Mouse (Mus musculus) liver, embryonic 11.5 days (tissue): ENCODE measurements around the gene Disp3. TPM values are rescaled to one million over a fixed set of nuclear protein-coding genes. Genes with fewer than 3 reads are reported as not detected.

ENCODE experiments used
- ATAC-seq: fragments of 200-750 bp; cut with Nextera tagmentation; replicated peaks from 2 replicates; pipeline ENCODE4 v1.8.0; 2017; ENCODE audit warnings: moderate number of reproducible peaks, mild to moderate bottlenecking, moderate TSS enrichment, moderate library complexity; ENCODE audit not compliant: low FRiP score
- DNase-seq: peaks from one replicate; pipeline ENCODE4 v3.0.0-alpha.2; 2017; ENCODE audit warnings: low spot score
- H3K27ac ChIP-seq: fragments of 300-500 bp; sonication (generic); 2 replicates; pipeline ENCODE4 v1.5.1; 2014; ENCODE audit warnings: mild to moderate bottlenecking, low read depth, low read length, control low read depth
- H3K27me3 ChIP-seq: fragments of 300-500 bp; sonication (generic); replicated peaks from 2 replicates; pipeline ENCODE4 v1.6.1; 2014; ENCODE audit warnings: low read length, mixed read lengths; ENCODE audit not compliant: control insufficient read depth, insufficient read depth
- H3K36me3 ChIP-seq: fragments of 300-500 bp; sonication (generic); 2 replicates; pipeline ENCODE4 v1.6.1; 2014; ENCODE audit warnings: mild to moderate bottlenecking, low read length, moderate library complexity, mixed read lengths; ENCODE audit not compliant: control insufficient read depth, insufficient read depth
- H3K4me1 ChIP-seq: fragments of 300-500 bp; sonication (generic); replicated peaks from 2 replicates; pipeline ENCODE4 v1.6.1; 2014; ENCODE audit warnings: low read length, mixed read lengths; ENCODE audit not compliant: control insufficient read depth, insufficient read depth
- H3K4me2 ChIP-seq: fragments of 300-500 bp; sonication (generic); 2 replicates; pipeline ENCODE4 v1.6.1; 2014; ENCODE audit warnings: mild to moderate bottlenecking, control low read depth, moderate library complexity
- H3K4me3 ChIP-seq: fragments of 300-500 bp; sonication (generic); 2 replicates; pipeline ENCODE4 v1.5.1; 2014; ENCODE audit warnings: low read depth, low read length, control low read depth
- H3K9ac ChIP-seq: fragments of 300-500 bp; sonication (generic); 2 replicates; pipeline ENCODE4 v1.6.1; 2014; ENCODE audit warnings: low read depth, low read length, control low read depth
- H3K9me3 ChIP-seq: fragments of 300-500 bp; sonication (generic); 2 replicates; pipeline ENCODE4 v1.6.1; 2016; ENCODE audit warnings: low read length, inconsistent platforms, mixed read lengths; ENCODE audit not compliant: control insufficient read depth
- WGBS: fragments of 180-500 bp; shearing (Covaris S2); extraction: QIAGEN DNeasy Blood & Tissue Kit; methylation state at CpG from one replicate; pipeline ENCODE4 v1.1.7; 2014; 5-methylcytosine and 5-hydroxymethylcytosine counted together
- polyA plus RNA-seq: library from polyadenylated mRNA; unstranded; fragments of >200 nt; fragmentation: Nextera tagmentation; extraction: Ambion mirVana; gene quantifications from 2 replicates; pipeline ENCODE4 v1.2.1, GENCODE M21; 2014

Disp3 gene
- polyA plus RNA-seq, 1 experiment from 2014 or later = not detected

DNA sequence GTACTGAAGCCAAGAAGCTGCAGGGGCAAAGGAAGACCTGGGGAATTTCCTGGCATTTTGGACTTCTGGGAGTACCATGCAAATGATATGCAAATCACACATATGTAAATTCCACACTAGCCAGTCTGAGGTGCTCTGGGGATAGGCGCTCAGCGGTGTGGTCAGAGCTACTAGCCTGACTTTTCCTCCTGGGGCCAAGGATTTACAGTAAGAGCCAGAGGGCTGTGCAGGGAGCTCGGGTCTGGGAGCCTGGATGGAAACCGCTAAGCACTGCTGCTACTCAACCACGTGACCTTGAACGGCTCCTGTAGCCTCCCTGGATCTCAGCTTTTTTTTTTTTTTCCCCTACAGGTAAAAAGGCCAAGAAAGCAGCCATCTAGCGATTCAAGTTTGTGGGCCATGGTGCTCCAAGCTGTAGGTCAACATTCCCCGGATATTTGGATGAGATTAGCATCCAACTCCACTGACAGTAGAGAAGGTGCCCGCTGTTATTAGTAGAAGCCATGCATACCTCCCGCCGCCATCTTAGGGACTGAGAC lies 95.0 kb downstream of the Disp3 start:
- H3K9me3 ChIP-seq = no peaks in the 10 kb centered on the region
- peaks cover 5% of the 10 kb centered on the region; the same call in 1 of the 2 replicates for H3K27me3 ChIP-seq
- 30% methylated on average over 11 of the region's 11 CpGs for WGBS
- no peaks in the 10 kb centered on the region for H3K36me3 ChIP-seq
- H3K27ac ChIP-seq = no peak overlapping the region
- ATAC-seq (no peak), DNase-seq (no peak)
- H3K4me1 ChIP-seq = no peaks in the 10 kb centered on the region
- H3K4me3 ChIP-seq = no peak overlapping the region
- H3K9ac ChIP-seq = no peak overlapping the region
- H3K4me2 ChIP-seq = no peak overlapping the region

Other genes starting within 250 kb of the Disp3 start
- 2.0 and 2.4 TPM in 2 replicates for gene Clcn6, start 249.1 kb downstream of the Disp3 start, polyA plus RNA-seq
- gene Mthfr, start 248.9 kb downstream of the Disp3 start, polyA plus RNA-seq = 15.5 and 16.1 TPM in 2 replicates
- 18.3 and 20.9 TPM in 2 replicates for gene Agtrap, start 199.9 kb downstream of the Disp3 start, polyA plus RNA-seq
- 41.4 and 44.7 TPM in 2 replicates for gene Mad2l2, start 157.6 kb downstream of the Disp3 start, polyA plus RNA-seq
- 0.12 and 0.31 TPM in 2 replicates for gene Draxin, start 157.3 kb downstream of the Disp3 start, polyA plus RNA-seq
- gene Fbxo6, start 135.8 kb downstream of the Disp3 start, polyA plus RNA-seq = 30.6 and 34.4 TPM in 2 replicates
- 2.9 and 3.0 TPM in 2 replicates for gene Fbxo44, start 127.5 kb downstream of the Disp3 start, polyA plus RNA-seq
- 0.73 and 0.74 TPM in 2 replicates for gene Fbxo2, start 127.3 kb downstream of the Disp3 start, polyA plus RNA-seq
- 21.5 and 23.1 TPM in 2 replicates for gene Ubiad1, start 156.8 kb upstream of the Disp3 start, polyA plus RNA-seq
- gene Mtor, start 160.6 kb upstream of the Disp3 start, polyA plus RNA-seq = 20.4 and 22.9 TPM in 2 replicates
- 0.92 and 0.96 TPM in 2 replicates for gene Angptl7, start 212.5 kb upstream of the Disp3 start, polyA plus RNA-seq